Comparison of ENCODE assay signal across 7 mouse cellular contexts in genomic region chr15:77761561-77762380, GRCm38 (mm10). TPM values are rescaled to one million over a fixed set of nuclear protein-coding genes. Genes with fewer than 3 reads are reported as not detected.
DNase-seq lines count a peak whose midpoint lies in the region; ATAC-seq and TF ChIP-seq lines count a peak whose summit lies in the region.

No protein-coding gene starts in this region.

- no peak overlapping the region for H3K27ac ChIP-seq in kidney, embryonic 14.5 days (ENCODE audit: low read depth, low read length)
- H3K27ac ChIP-seq in hindbrain, postnatal 0 days = no peak overlapping the region

- H3K9me3 ChIP-seq in kidney, embryonic 14.5 days (ENCODE audit: control insufficient read depth, low read length) = no peaks in the 10 kb centered on the region
- no peaks in the 10 kb centered on the region for H3K9me3 ChIP-seq in E14TG2a.4 (ENCODE audit: low read length)
- no peaks in the 10 kb centered on the region for H3K9me3 ChIP-seq in hindbrain, postnatal 0 days (ENCODE audit: low read length)

- 68% methylated on average over 22 of the region's 22 CpGs for WGBS in kidney, embryonic 14.5 days
- 72% methylated on average over 22 of the region's 22 CpGs for WGBS in hindbrain, postnatal 0 days

- DNase-seq in kidney, adult 18-20 months = peak; percentile 34
- DNase-seq in adrenal gland, postnatal 14 days = peak; percentile 81
- DNase-seq in hindbrain, postnatal 0 days (ENCODE audit: low spot score) = peak; percentile 63
- DNase-seq in lung, postnatal 14 days = peak; percentile 40
- DNase-seq in thymus, postnatal 4 days = peak; percentile 79

- no peak overlapping the region for H3K4me2 ChIP-seq in kidney, embryonic 14.5 days (replicated peaks; ENCODE audit: low read depth, low read length)
- H3K4me2 ChIP-seq in hindbrain, postnatal 0 days (ENCODE audit: low read depth, low read length) = no peak overlapping the region

- ATAC-seq in kidney, embryonic 14.5 days (ENCODE audit: low FRiP score, low TSS enrichment) = no peak
- peak; percentile 54 for ATAC-seq in hindbrain, postnatal 0 days

- H3K4me1 ChIP-seq in kidney, embryonic 14.5 days (ENCODE audit: control insufficient read depth, insufficient read depth, low read length) = no peaks in the 10 kb centered on the region
- H3K4me1 ChIP-seq in E14TG2a.4 (replicated peaks; ENCODE audit: low read depth, low read length) = peaks cover 66% of the 10 kb centered on the region
- H3K4me1 ChIP-seq in hindbrain, postnatal 0 days (ENCODE audit: insufficient read depth, low read length) = no peaks in the 10 kb centered on the region

- no peak overlapping the region for H3K9ac ChIP-seq in kidney, embryonic 14.5 days (ENCODE audit: low read depth, low read length)
- H3K9ac ChIP-seq in hindbrain, postnatal 0 days (replicated peaks; ENCODE audit: low read length) = no peak overlapping the region

- H3K36me3 ChIP-seq in kidney, embryonic 14.5 days (ENCODE audit: control insufficient read depth, insufficient read depth, low read length) = peaks cover 72% of the 10 kb centered on the region
- H3K36me3 ChIP-seq in E14TG2a.4 (ENCODE audit: insufficient read depth, low read length) = peaks cover 78% of the 10 kb centered on the region
- H3K36me3 ChIP-seq in hindbrain, postnatal 0 days (ENCODE audit: insufficient read depth, low read length) = peaks cover 51% of the 10 kb centered on the region

- H3K27me3 ChIP-seq in kidney, embryonic 14.5 days (ENCODE audit: control insufficient read depth, insufficient read depth, low read length) = no peaks in the 10 kb centered on the region
- H3K27me3 ChIP-seq in E14TG2a.4 (ENCODE audit: insufficient read depth, low read length) = no peaks in the 10 kb centered on the region
- H3K27me3 ChIP-seq in hindbrain, postnatal 0 days (ENCODE audit: insufficient read depth, low read length) = no peaks in the 10 kb centered on the region

- no peak overlapping the region for H3K4me3 ChIP-seq in kidney, embryonic 14.5 days (ENCODE audit: low read length)
- peak overlapping the region; percentile 17; the same call in 1 of the 2 replicates for H3K4me3 ChIP-seq in E14TG2a.4 (replicated peaks; ENCODE audit: low read length)
- no peak overlapping the region for H3K4me3 ChIP-seq in hindbrain, postnatal 0 days (ENCODE audit: low read length)

- peak; percentile 91 for TF ChIP-seq CTCF in E14TG2a.4 (conservative IDR thresholded peaks at IDR 0.05; ENCODE audit: low read length)
- peak; percentile 84 for TF ChIP-seq CTCF in hindbrain, postnatal 0 days (IDR thresholded peaks at IDR 0.05; ENCODE audit: low read depth)

RNA-seq across cellular contexts. Expression of gene Apol8, which starts 5.0 kb away (rescaled TPM):
- polyA plus RNA-seq in kidney, embryonic 14.5 days (2014; fragmentation: Nextera tagmentation; extraction: Ambion mirVana) = not detected in 2 replicates
- 0.30 and 1.7 TPM in 2 replicates for total RNA-seq in adrenal gland, postnatal 14 days (2021)
- 0.50 and 0.84 TPM in 2 replicates for total RNA-seq in hindbrain, postnatal 0 days (2014; rRNA removed)
- 0.35 and 0.50 TPM in 2 replicates for polyA plus RNA-seq in hindbrain, postnatal 0 days (2015; fragmentation: Nextera tagmentation; extraction: Ambion mirVana)

RNA-seq across cellular contexts. Expression of gene Apol9b, which starts 32.9 kb away (rescaled TPM):
- polyA plus RNA-seq in kidney, embryonic 14.5 days (2014; fragmentation: Nextera tagmentation; extraction: Ambion mirVana) = 0.34 TPM in 1 of 2 replicates, not detected in the other
- 0.33 and 0.71 TPM in 2 replicates for total RNA-seq in adrenal gland, postnatal 14 days (2021)
- total RNA-seq in hindbrain, postnatal 0 days (2014; rRNA removed) = 0.37 TPM in 1 of 2 replicates, not detected in the other
- 0.41 and 1.2 TPM in 2 replicates for polyA plus RNA-seq in hindbrain, postnatal 0 days (2015; fragmentation: Nextera tagmentation; extraction: Ambion mirVana)
